Mouse (Mus musculus) neural tube, embryonic 15.5 days (tissue): ENCODE results near the gene Mrvi1. TPM values are rescaled to one million over a fixed set of nuclear protein-coding genes. Genes with fewer than 3 reads are reported as not detected.
"Not testable (repeated sequence)": the region's sequence is repeated elsewhere in the genome, so short reads cannot be mapped to it uniquely, and the experiment has no call there.

ENCODE experiments used
- ATAC-seq: fragments of 200-750 bp; cut with Nextera tagmentation; 2 replicates; pipeline ENCODE4 v1.8.0; 2017; ENCODE audit warnings: mild to moderate bottlenecking, moderate TSS enrichment, moderate library complexity; ENCODE audit not compliant: low FRiP score
- H3K27ac ChIP-seq: fragments of 300-500 bp; sonication (generic); replicated peaks from 2 replicates; pipeline ENCODE4 v1.5.1; 2015; ENCODE audit warnings: mild to moderate bottlenecking, inconsistent platforms
- H3K27me3 ChIP-seq: fragments of 300-500 bp; sonication (generic); replicated peaks from 2 replicates; pipeline ENCODE4 v1.6.1; 2015; ENCODE audit warnings: inconsistent platforms
- H3K36me3 ChIP-seq: fragments of 300-500 bp; sonication (generic); 2 replicates; pipeline ENCODE4 v1.6.1; 2015; ENCODE audit warnings: inconsistent platforms
- H3K4me1 ChIP-seq: fragments of 300-500 bp; sonication (generic); 2 replicates; pipeline ENCODE4 v1.6.1; 2015; ENCODE audit warnings: inconsistent platforms
- H3K4me2 ChIP-seq: fragments of 300-500 bp; sonication (generic); 2 replicates; pipeline ENCODE4 v1.6.1; 2015; ENCODE audit warnings: inconsistent platforms, mild to moderate bottlenecking, moderate library complexity
- H3K4me3 ChIP-seq: fragments of 300-500 bp; sonication (generic); replicated peaks from 2 replicates; pipeline ENCODE4 v1.5.1; 2015; ENCODE audit warnings: mild to moderate bottlenecking, inconsistent platforms
- H3K9ac ChIP-seq: fragments of 300-500 bp; sonication (generic); replicated peaks from 2 replicates; pipeline ENCODE4 v1.6.1; 2015; ENCODE audit warnings: mild to moderate bottlenecking, inconsistent platforms
- H3K9me3 ChIP-seq: fragments of 300-500 bp; sonication (generic); replicated peaks from 2 replicates; pipeline ENCODE4 v1.6.1; 2016; ENCODE audit warnings: inconsistent platforms
- WGBS: fragments of 180-500 bp; shearing (Covaris S2); methylation state at CpG from one replicate; pipeline ENCODE4 v1.1.7; 2015; ENCODE audit warnings: mixed read lengths; 5-methylcytosine and 5-hydroxymethylcytosine counted together
- polyA plus RNA-seq: library from polyadenylated mRNA; unstranded; fragments of >200 nt; fragmentation: Nextera tagmentation; extraction: Ambion mirVana; gene quantifications from 2 replicates; pipeline ENCODE4 v1.2.1, GENCODE M21; 2015

The Mrvi1 gene
- polyA plus RNA-seq, 1 experiment from 2014 or later: 1.4 TPM

GRCm38 (mm10) chr7:110895772-110896171, 86.5 kb downstream of the Mrvi1 start:
- H3K9ac ChIP-seq, H3K4me2 ChIP-seq, H3K27ac ChIP-seq, H3K36me3 ChIP-seq, H3K4me1 ChIP-seq, H3K4me3 ChIP-seq, H3K27me3 ChIP-seq, ATAC-seq, H3K9me3 ChIP-seq: not testable (repeated sequence)
- WGBS: 88% methylated on average over 10 of the region's 10 CpGs

- Histone ChIP-seq H3K4me3 (no peak overlapping the region), H3K27ac (no peak overlapping the region), H3K9ac (no peak overlapping the region), H3K9me3 (no peaks in the 10 kb centered on the region), H3K4me2 (no peak overlapping the region), H3K4me1 (no peaks in the 10 kb centered on the region), H3K27me3 (no peaks in the 10 kb centered on the region), H3K36me3 (no peaks in the 10 kb centered on the region)
- 88% methylated on average over 9 of the region's 9 CpGs for whole genome bisulfite sequencing
- no peak for ATAC-seq
Measured at GRCm38 (mm10) chr7:110894673-110895072, 87.6 kb downstream of the Mrvi1 start.

- ATAC-seq: no peak
- no peak overlapping the region for H3K4me2 ChIP-seq
- H3K9ac ChIP-seq: no peak overlapping the region
- no peaks in the 10 kb centered on the region for H3K4me1 ChIP-seq
- WGBS: 83% methylated on average over 10 of the region's 10 CpGs
- H3K27me3 ChIP-seq: no peaks in the 10 kb centered on the region
- H3K4me3 ChIP-seq: no peak overlapping the region
- H3K36me3 ChIP-seq: no peaks in the 10 kb centered on the region
- H3K9me3 ChIP-seq: no peaks in the 10 kb centered on the region
- no peak overlapping the region for H3K27ac ChIP-seq
Measured at GRCm38 (mm10) chr7:110893943-110894610, 88.2 kb downstream of the Mrvi1 start.

GRCm38 (mm10) chr7:110891501-110891986, 90.7 kb downstream of the Mrvi1 start:
- no peaks in the 10 kb centered on the region for H3K4me1 ChIP-seq
- H3K4me3 ChIP-seq: no peak overlapping the region
- H3K27me3 ChIP-seq: no peaks in the 10 kb centered on the region
- no peak overlapping the region for H3K27ac ChIP-seq
- H3K9me3 ChIP-seq: no peaks in the 10 kb centered on the region
- H3K36me3 ChIP-seq: no peaks in the 10 kb centered on the region
- no peak overlapping the region for H3K9ac ChIP-seq
- no peak for ATAC-seq
- 81% methylated on average over 9 of the region's 9 CpGs for WGBS
- H3K4me2 ChIP-seq: no peak overlapping the region

GRCm38 (mm10) chr7:110881746-110882333, 100.4 kb downstream of the Mrvi1 start:
- WGBS: 86% methylated on average over 2 of the region's 2 CpGs
- Histone ChIP-seq H3K4me1 (no peaks in the 10 kb centered on the region), H3K36me3 (no peaks in the 10 kb centered on the region), H3K4me3 (no peak overlapping the region), H3K4me2 (no peak overlapping the region), H3K27me3 (no peaks in the 10 kb centered on the region), H3K9me3 (no peaks in the 10 kb centered on the region), H3K27ac (no peak overlapping the region), H3K9ac (no peak overlapping the region)
- ATAC-seq: no peak

GRCm38 (mm10) chr7:110878028-110878427, 104.2 kb downstream of the Mrvi1 start:
- Histone ChIP-seq H3K4me2 (no peak overlapping the region), H3K4me1 (no peaks in the 10 kb centered on the region), H3K9ac (no peak overlapping the region), H3K27me3 (no peaks in the 10 kb centered on the region), H3K9me3 (no peaks in the 10 kb centered on the region), H3K36me3 (no peaks in the 10 kb centered on the region), H3K4me3 (no peak overlapping the region), H3K27ac (no peak overlapping the region)
- ATAC-seq: no peak
- WGBS: 89% methylated on average over 4 of the region's 4 CpGs

- 84% methylated on average over 4 of the region's 4 CpGs for WGBS
- Histone ChIP-seq H3K27me3 (no peaks in the 10 kb centered on the region), H3K9me3 (no peaks in the 10 kb centered on the region), H3K9ac (no peak overlapping the region), H3K4me3 (no peak overlapping the region), H3K36me3 (no peaks in the 10 kb centered on the region), H3K4me2 (no peak overlapping the region), H3K4me1 (no peaks in the 10 kb centered on the region), H3K27ac (no peak overlapping the region)
- no peak for ATAC-seq
Measured at GRCm38 (mm10) chr7:110876965-110877364, 105.3 kb downstream of the Mrvi1 start.

- ATAC-seq: no peak
- Histone ChIP-seq H3K9ac (no peak overlapping the region), H3K27me3 (no peaks in the 10 kb centered on the region), H3K36me3 (no peaks in the 10 kb centered on the region), H3K4me1 (peaks cover 4% of the 10 kb centered on the region; the same call in 1 of the 2 replicates), H3K4me3 (no peak overlapping the region), H3K9me3 (no peaks in the 10 kb centered on the region), H3K27ac (no peak overlapping the region), H3K4me2 (no peak overlapping the region)
- 79% methylated on average over 5 of the region's 5 CpGs for WGBS
Measured at GRCm38 (mm10) chr7:110868807-110869206, 113.5 kb downstream of the Mrvi1 start.

GRCm38 (mm10) chr7:110867116-110867515, 115.1 kb downstream of the Mrvi1 start:
- Histone ChIP-seq H3K9me3 (no peaks in the 10 kb centered on the region), H3K4me3 (no peak overlapping the region), H3K4me1 (peaks cover 12% of the 10 kb centered on the region; the same call in 1 of the 2 replicates), H3K36me3 (no peaks in the 10 kb centered on the region), H3K27ac (no peak overlapping the region), H3K4me2 (no peak overlapping the region), H3K27me3 (no peaks in the 10 kb centered on the region), H3K9ac (no peak overlapping the region)
- 93% methylated on average over 6 of the region's 6 CpGs for WGBS
- ATAC-seq: no peak

- H3K4me1 ChIP-seq: peaks cover 12% of the 10 kb centered on the region; the same call in 1 of the 2 replicates
- H3K9ac ChIP-seq: no peak overlapping the region
- no peak overlapping the region for H3K4me2 ChIP-seq
- WGBS: 92% methylated on average over 3 of the region's 3 CpGs
- H3K27me3 ChIP-seq: no peaks in the 10 kb centered on the region
- H3K4me3 ChIP-seq: no peak overlapping the region
- ATAC-seq: no peak
- H3K9me3 ChIP-seq: no peaks in the 10 kb centered on the region
- no peak overlapping the region for H3K27ac ChIP-seq
- H3K36me3 ChIP-seq: no peaks in the 10 kb centered on the region
Measured at GRCm38 (mm10) chr7:110866021-110866420, 116.2 kb downstream of the Mrvi1 start.

- no peak overlapping the region; the same call in 1 of the 2 replicates for H3K27ac ChIP-seq
- H3K9ac ChIP-seq: no peak overlapping the region
- H3K9me3 ChIP-seq: no peaks in the 10 kb centered on the region
- no peaks in the 10 kb centered on the region for H3K27me3 ChIP-seq
- no peaks in the 10 kb centered on the region for H3K36me3 ChIP-seq
- H3K4me3 ChIP-seq: no peak overlapping the region
- H3K4me2 ChIP-seq: no peak overlapping the region
- no peak for ATAC-seq
- WGBS: 79% methylated on average over 6 of the region's 6 CpGs
- peaks cover 12% of the 10 kb centered on the region; the same call in 1 of the 2 replicates for H3K4me1 ChIP-seq
Measured at GRCm38 (mm10) chr7:110865570-110865969, 116.7 kb downstream of the Mrvi1 start.

GRCm38 (mm10) chr7:110865038-110865437, 117.2 kb downstream of the Mrvi1 start:
- Histone ChIP-seq H3K27me3 (no peaks in the 10 kb centered on the region), H3K9me3 (no peaks in the 10 kb centered on the region), H3K9ac (no peak overlapping the region), H3K36me3 (no peaks in the 10 kb centered on the region), H3K4me2 (no peak overlapping the region), H3K4me1 (peaks cover 12% of the 10 kb centered on the region; the same call in 1 of the 2 replicates), H3K27ac (peak overlapping the region; percentile 18; the same call in 1 of the 2 replicates), H3K4me3 (no peak overlapping the region)
- ATAC-seq: peak; percentile 41
- 46% methylated on average over 10 of the region's 10 CpGs for WGBS
